Mouse (Mus musculus) bone marrow macrophage, adult 2 months (primary cell): ENCODE measurements around the gene Cry2.

Source experiments
- CTCF ChIP-seq: IDR thresholded peaks from 2 replicates; pipeline ENCODE4 v1.5.1; 2012; ENCODE audit warnings: low read depth, mild to moderate bottlenecking, low read length, moderate library complexity
- POLR2A ChIP-seq: IDR thresholded peaks from 2 replicates; pipeline ENCODE4 v1.6.1; 2012; ENCODE audit warnings: mild to moderate bottlenecking, low read depth, low read length, borderline replicate concordance

DNA sequence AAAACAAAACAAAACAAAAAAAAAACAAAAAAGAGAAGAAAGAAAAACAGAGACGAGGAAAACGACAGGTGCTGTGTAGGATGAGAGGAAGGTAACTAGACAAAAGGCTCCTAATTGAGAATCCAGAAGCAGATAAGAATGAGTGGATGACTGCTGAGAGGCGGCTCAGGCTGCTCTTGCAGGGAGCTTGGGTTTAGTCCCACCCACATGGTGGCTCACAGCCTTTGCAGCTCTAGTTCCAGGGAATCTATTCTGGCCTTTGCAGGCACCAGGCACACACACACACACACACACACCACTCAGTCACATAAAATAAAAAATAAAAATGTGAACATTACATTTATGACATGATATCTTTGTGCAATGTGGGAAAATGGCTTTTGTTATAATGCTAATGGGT, 4.7 kb upstream of the Cry2 start:
- TF ChIP-seq POLR2A = no peak
- no peak for TF ChIP-seq CTCF
